Mouse (Mus musculus) CH12.LX (cell line): ENCODE measurements around the gene Cldn12. TPM values are rescaled to one million over a fixed set of nuclear protein-coding genes. Genes with fewer than 3 reads are reported as not detected.

Source experiments
- DNase-seq: peaks from one replicate; pipeline ENCODE4 v3.0.0-alpha.2; 2013; ENCODE audit errors: extremely low read depth
- H3K27ac ChIP-seq: 2 replicates; pipeline ENCODE4 v1.5.1; 2012; ENCODE audit warnings: low read depth, mild to moderate bottlenecking, control low read depth, moderate library complexity; ENCODE audit not compliant: insufficient read depth
- H3K27me3 ChIP-seq: replicated peaks from 2 replicates; pipeline ENCODE3; 2012; ENCODE audit warnings: inconsistent platforms
- H3K36me3 ChIP-seq, 2 experiments: replicated peaks in 1 of 2; 2 replicates each; pipeline versions ENCODE3 to v1.6.1; 2012; ENCODE audit warnings: inconsistent platforms in 1 of 2, low read length in 1 of 2, mild to moderate bottlenecking in 1 of 2, mixed read lengths in 1 of 2, moderate library complexity in 1 of 2; ENCODE audit not compliant: control insufficient read depth in 1 of 2, insufficient read depth in 1 of 2
- H3K4me1 ChIP-seq, 2 experiments: 2 replicates each; pipeline ENCODE4 v1.6.1; 2012; ENCODE audit warnings: inconsistent platforms in 1 of 2, moderate library complexity in 1 of 2; ENCODE audit not compliant: insufficient read depth in 2 of 2, control insufficient read depth in 1 of 2
- H3K4me2 ChIP-seq: 2 replicates; pipeline ENCODE4 v1.6.1; 2012; ENCODE audit warnings: low read depth, mild to moderate bottlenecking, control low read depth; ENCODE audit not compliant: poor library complexity, insufficient read depth, severe bottlenecking
- H3K4me3 ChIP-seq, 3 experiments: fragments of 150-350 bp in 1 of 3; sonication (generic) in 1 of 3; replicated peaks in 1 of 3; 2 replicates each; pipeline versions ENCODE3 to v1.5.1; 2011 to 2012; ENCODE audit warnings: low read depth in 2 of 3, low read length in 2 of 3, mild to moderate bottlenecking in 2 of 3, moderate library complexity in 2 of 3, control low read depth in 1 of 3, improper control_type of control experiment in 1 of 3, inconsistent platforms in 1 of 3, mixed read lengths in 1 of 3; ENCODE audit not compliant: poor library complexity in 1 of 3
- H3K79me2 ChIP-seq: replicated peaks from 2 replicates; pipeline ENCODE4 v1.6.1; 2012; ENCODE audit warnings: mild to moderate bottlenecking, moderate library complexity; ENCODE audit not compliant: control insufficient read depth, poor library complexity, insufficient read depth, severe bottlenecking; ENCODE audit errors: extremely low read depth
- H3K9ac ChIP-seq: 2 replicates; pipeline ENCODE4 v1.6.1; 2012; ENCODE audit warnings: low read depth, mild to moderate bottlenecking, control low read depth, moderate library complexity; ENCODE audit not compliant: insufficient read depth
- H3K9me3 ChIP-seq: replicated peaks from 2 replicates; pipeline ENCODE3; 2012; ENCODE audit warnings: low read length, inconsistent platforms, mixed read lengths
- CHD1 ChIP-seq: IDR thresholded peaks from 2 replicates; pipeline ENCODE4 v1.6.1; 2012; ENCODE audit warnings: low read depth, low read length, improper control_type of control experiment, inconsistent platforms
- CTCF ChIP-seq, 2 experiments: IDR thresholded peaks in 1 of 2; conservative IDR thresholded peaks in 1 of 2; 2 replicates each; pipeline ENCODE4 v1.5.1; 2011 to 2012; ENCODE audit warnings: low read depth in 2 of 2, low read length in 2 of 2, improper control_type of control experiment in 1 of 2, inconsistent platforms in 1 of 2, mild to moderate bottlenecking in 1 of 2, moderate library complexity in 1 of 2
- E2F4 ChIP-seq: IDR thresholded peaks from 2 replicates; pipeline ENCODE4 v1.6.1; 2011; ENCODE audit warnings: low read depth, low read length, improper control_type of control experiment; ENCODE audit not compliant: insufficient replicate concordance
- ELF1 ChIP-seq: IDR thresholded peaks from 2 replicates; pipeline ENCODE4 v1.6.1; 2014; ENCODE audit warnings: low read depth, mild to moderate bottlenecking, inconsistent platforms, low read length, improper control_type of control experiment
- ETS1 ChIP-seq: conservative IDR thresholded peaks from 2 replicates; pipeline ENCODE4 v1.6.1; 2012; ENCODE audit warnings: low read depth, mild to moderate bottlenecking, inconsistent platforms, low read length, improper control_type of control experiment, moderate library complexity
- HCFC1 ChIP-seq: IDR thresholded peaks from 2 replicates; pipeline ENCODE4 v1.6.1; 2012; ENCODE audit warnings: low read depth, mild to moderate bottlenecking, inconsistent platforms, low read length, improper control_type of control experiment
- IRF4 ChIP-seq: IDR thresholded peaks from 2 replicates; pipeline ENCODE4 v1.6.1; 2014; ENCODE audit warnings: low read depth, mild to moderate bottlenecking, inconsistent platforms, low read length, improper control_type of control experiment
- MAX ChIP-seq: IDR thresholded peaks from 2 replicates; pipeline ENCODE4 v1.6.1; 2011; ENCODE audit warnings: low read length, improper control_type of control experiment
- MAZ ChIP-seq: IDR thresholded peaks from 2 replicates; pipeline ENCODE4 v1.6.1; 2012; ENCODE audit warnings: low read depth, mild to moderate bottlenecking, inconsistent platforms, low read length, improper control_type of control experiment, moderate library complexity
- MEF2A ChIP-seq: IDR thresholded peaks from 2 replicates; pipeline ENCODE4 v1.6.1; 2014; ENCODE audit warnings: low read depth, mild to moderate bottlenecking, inconsistent platforms, low read length, improper control_type of control experiment, borderline replicate concordance
- MXI1 ChIP-seq: IDR thresholded peaks from 2 replicates; pipeline ENCODE4 v1.6.1; 2011; ENCODE audit warnings: mild to moderate bottlenecking, low read depth, low read length, improper control_type of control experiment
- MYC ChIP-seq: IDR thresholded peaks from 2 replicates; pipeline ENCODE4 v1.6.1; 2011; ENCODE audit warnings: low read depth, mild to moderate bottlenecking, improper control_type of control experiment, low read length
- NELFE ChIP-seq: IDR thresholded peaks from 2 replicates; pipeline ENCODE4 v1.6.1; 2011; ENCODE audit warnings: low read depth, low read length, improper control_type of control experiment
- PAX5 ChIP-seq: IDR thresholded peaks from 2 replicates; pipeline ENCODE4 v1.6.1; 2012; ENCODE audit warnings: low read length, inconsistent platforms, mixed read lengths
- POLR2A ChIP-seq: IDR thresholded peaks from 2 replicates; pipeline ENCODE4 v1.6.1; 2011; ENCODE audit warnings: low read depth, mild to moderate bottlenecking, improper control_type of control experiment, low read length
- POLR2AphosphoS2 ChIP-seq: IDR thresholded peaks from 2 replicates; pipeline ENCODE4 v1.6.1; 2011; ENCODE audit warnings: low read depth, low read length, improper control_type of control experiment
- RAD21 ChIP-seq: IDR thresholded peaks from 2 replicates; pipeline ENCODE4 v1.6.1; 2011; ENCODE audit warnings: low read depth, mild to moderate bottlenecking, low read length, improper control_type of control experiment, moderate library complexity
- SIN3A ChIP-seq: IDR thresholded peaks from 2 replicates; pipeline ENCODE4 v1.6.1; 2012; ENCODE audit warnings: low read length, improper control_type of control experiment, inconsistent platforms
- SMC3 ChIP-seq: IDR thresholded peaks from 2 replicates; pipeline ENCODE4 v1.6.1; 2011; ENCODE audit warnings: low read depth, low read length, improper control_type of control experiment
- TBP ChIP-seq: conservative IDR thresholded peaks from 2 replicates; pipeline ENCODE4 v1.6.1; 2011; ENCODE audit warnings: low read depth, low read length, improper control_type of control experiment
- TCF12 ChIP-seq: IDR thresholded peaks from 2 replicates; pipeline ENCODE4 v1.6.1; 2014; ENCODE audit warnings: low read depth, mild to moderate bottlenecking, inconsistent platforms, low read length, improper control_type of control experiment
- USF1 ChIP-seq: IDR thresholded peaks from 2 replicates; pipeline ENCODE4 v1.6.1; 2014; ENCODE audit warnings: low read depth, mild to moderate bottlenecking, inconsistent platforms, low read length, improper control_type of control experiment
- USF2 ChIP-seq: conservative IDR thresholded peaks from 2 replicates; pipeline ENCODE4 v1.6.1; 2011; ENCODE audit warnings: low read depth, low read length, improper control_type of control experiment
- ZC3H11A ChIP-seq: IDR thresholded peaks from 2 replicates; pipeline ENCODE4 v1.6.1; 2012; ENCODE audit warnings: low read depth, mild to moderate bottlenecking, inconsistent platforms, low read length, improper control_type of control experiment
- ZNF384 ChIP-seq: IDR thresholded peaks from 2 replicates; pipeline ENCODE4 v1.6.1; 2012; ENCODE audit warnings: low read depth, low read length, improper control_type of control experiment, inconsistent platforms
- dilution Hi-C: fragments of 300-500 bp; cut with MboI; formaldehyde crosslinking; loops from 2 replicates; pipeline ENCODE4 v1.14.3; 2020; ENCODE audit warnings: low sequenced_read_pairs; ENCODE audit not compliant: extremely low pct_unique_long_range_greater_than_20kb, extremely low pct_ligation_motif_present
- in situ Hi-C: fragments of 300-500 bp; cut with MboI; formaldehyde crosslinking; loops from 3 replicates; pipeline ENCODE4 v1.14.3; 2019; ENCODE audit warnings: low sequenced_read_pairs, low pct_ligation_motif_present, low pct_unique_long_range_greater_than_20kb, mixed read lengths
- polyA plus RNA-seq: library from polyadenylated mRNA; unstranded; fragments of >175 nt; gene quantifications from 2 replicates; pipeline ENCODE4 v1.2.1, GENCODE M21; 2012; ENCODE audit warnings: low read depth; ENCODE audit not compliant: insufficient read length
- total RNA-seq, 2 experiments: library from RNA; depleted of rRNA; stranded (reverse); fragments of 300-350 nt in 1 of 2; fragments of >200 nt in 1 of 2; gene quantifications; 2 replicates each; pipeline ENCODE4 v1.2.3; 2012 to 2014

The Cldn12 gene
- total and polyA plus RNA-seq, 3 experiments = 11.8 to 24.1 (median 23.5) TPM

- H3K4me3 ChIP-seq = no peak overlapping the region
- no peak overlapping the region for H3K9ac ChIP-seq
- no peak overlapping the region for H3K4me2 ChIP-seq
- H3K36me3 ChIP-seq = no peaks in the 10 kb centered on the region
- no peaks in the 10 kb centered on the region for H3K9me3 ChIP-seq
- dilution Hi-C loops (no loop called here), in situ Hi-C loops (no loop called here)
- peaks cover 5 to 8% of the 10 kb centered on the region in 2 experiments; a peak in 2 of 4 replicates for H3K4me1 ChIP-seq
- no peaks in the 10 kb centered on the region for H3K27me3 ChIP-seq
- peak in 1 of 2 experiments; percentile 16; a peak in 1 of 4 replicates for TF ChIP-seq CTCF (conservative IDR thresholded peaks at IDR 0.05 in 1 of 2, IDR thresholded peaks at IDR 0.05 in 1 of 2; ENCODE audit: low read depth in 2 of 2, low read length in 2 of 2)
- no peak for TF ChIP-seq ZC3H11A
- TF ChIP-seq RAD21 = peak; percentile 0
- DNase-seq = no peak
- no peaks in the 10 kb centered on the region for H3K79me2 ChIP-seq
- no peak overlapping the region for H3K27ac ChIP-seq
Observed at GRCm38 (mm10) chr5:5486071-5486470, 28.7 kb downstream of the Cldn12 start.

GRCm38 (mm10) chr5:5483254-5483858 is 31.4 kb downstream of the Cldn12 start:
- H3K4me3 ChIP-seq = no peak overlapping the region
- dilution Hi-C loops = no loop called here
- TF ChIP-seq HCFC1 (no peak), E2F4 (no peak), ZNF384 (no peak)

DNA sequence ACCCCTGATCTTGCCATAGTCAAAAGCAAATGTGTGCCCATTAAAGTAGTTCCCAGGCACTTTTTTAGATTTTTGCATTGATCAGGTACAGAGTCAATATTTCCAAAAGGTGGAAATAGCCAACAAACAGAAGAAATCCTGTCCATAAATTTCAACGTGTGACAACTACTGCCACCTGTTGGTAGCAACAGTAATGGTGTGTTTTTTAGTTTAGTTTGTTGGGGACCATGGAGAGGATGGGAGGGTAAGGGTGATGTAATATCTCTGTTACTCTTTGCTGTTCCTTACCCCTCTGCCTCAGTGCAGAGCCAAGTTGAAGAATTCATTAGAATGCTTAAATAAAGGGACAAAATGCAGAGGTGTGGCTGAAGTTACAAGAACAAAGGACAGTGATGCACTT is 33.1 kb downstream of the Cldn12 start:
- peak; percentile 73 for DNase-seq
- Histone ChIP-seq H3K27ac (no peak overlapping the region), H3K9me3 (no peaks in the 10 kb centered on the region), H3K4me3 (no peak overlapping the region), H3K4me2 (peak overlapping the region; percentile 10; the same call in 1 of the 2 replicates), H3K4me1 (peaks cover 5 to 8% of the 10 kb centered on the region in 2 experiments; a peak in 2 of 4 replicates), H3K27me3 (no peaks in the 10 kb centered on the region), H3K9ac (0 out of 2 replicates have a peak overlapping the region, but pooled peaks have one; percentile 9), H3K79me2 (no peaks in the 10 kb centered on the region), H3K36me3 (no peaks in the 10 kb centered on the region)
- dilution Hi-C loops (no loop called here), in situ Hi-C loops (no loop called here)
- peak; percentile 44; the same call in 1 of the 2 replicates for TF ChIP-seq ETS1
- TF ChIP-seq CHD1 = no peak
- TF ChIP-seq TCF12 = no peak
- no peak for TF ChIP-seq MAX
- TF ChIP-seq USF1 = no peak
- no peak for TF ChIP-seq USF2
- no peak for TF ChIP-seq POLR2AphosphoS2
- TF ChIP-seq TBP = no peak
- peak; percentile 85 for TF ChIP-seq ZC3H11A
- TF ChIP-seq MYC = peak; percentile 70; the same call in 1 of the 2 replicates
- no peak for TF ChIP-seq NELFE
- TF ChIP-seq SMC3 = peak; percentile 91
- no peak for TF ChIP-seq MXI1
- no peak for TF ChIP-seq ELF1
- no peak for TF ChIP-seq POLR2A
- TF ChIP-seq PAX5 = no peak
- no peak for TF ChIP-seq SIN3A
- TF ChIP-seq MAZ = no peak
- TF ChIP-seq E2F4 = no peak
- no peak for TF ChIP-seq MEF2A
- no peak for TF ChIP-seq IRF4
- no peak for TF ChIP-seq ZNF384
- TF ChIP-seq CTCF (conservative IDR thresholded peaks at IDR 0.05 in 1 of 2, IDR thresholded peaks at IDR 0.05 in 1 of 2; ENCODE audit: low read depth in 2 of 2, low read length in 2 of 2) = peak; percentile 68 to 85

More at GRCm38 (mm10) chr5:5483254-5483858, 31.4 kb downstream of the Cldn12 start:
- Histone ChIP-seq H3K9ac (no peak overlapping the region), H3K9me3 (no peaks in the 10 kb centered on the region), H3K79me2 (no peaks in the 10 kb centered on the region), H3K36me3 (no peaks in the 10 kb centered on the region), H3K4me1 (peaks cover 5 to 8% of the 10 kb centered on the region in 2 experiments; a peak in 2 of 4 replicates), H3K27me3 (no peaks in the 10 kb centered on the region), H3K27ac (no peak overlapping the region), H3K4me2 (no peak overlapping the region)
- in situ Hi-C loops = no loop called here
- DNase-seq = no peak
